ENCODE assay signal across 1 mouse cellular context in genomic region chr2:163586384-163587261, GRCm38 (mm10).
TF ChIP-seq lines count a peak whose summit lies in the region.

No protein-coding gene starts in this region.

TF ChIP-seq in CH12.LX, 34 proteins besides CTCF, POLR2A, EP300 and RAD21 (continued from another document):
- no peak for TF ChIP-seq ELF1 (IDR thresholded peaks at IDR 0.05; ENCODE audit: low read depth, low read length)
- peak; percentile 95 for TF ChIP-seq BHLHE40 (IDR thresholded peaks at IDR 0.05; ENCODE audit: low read depth, low read length)
- no peak for TF ChIP-seq SIN3A (IDR thresholded peaks at IDR 0.05; ENCODE audit: low read length)
- TF ChIP-seq UBTF (IDR thresholded peaks at IDR 0.05; ENCODE audit: low read depth, low read length): no peak
- TF ChIP-seq GABPA (IDR thresholded peaks at IDR 0.05; ENCODE audit: insufficient replicate concordance, low read depth, low read length): no peak
- TF ChIP-seq USF1 (IDR thresholded peaks at IDR 0.05; ENCODE audit: low read depth, low read length): no peak
- no peak for TF ChIP-seq ZKSCAN1 (IDR thresholded peaks at IDR 0.05; ENCODE audit: borderline replicate concordance, low read depth, low read length)
- TF ChIP-seq MAFK (IDR thresholded peaks at IDR 0.05; ENCODE audit: insufficient replicate concordance, low read length): no peak
- no peak for TF ChIP-seq ZC3H11A (IDR thresholded peaks at IDR 0.05; ENCODE audit: low read depth, low read length)
- TF ChIP-seq ZMIZ1 (IDR thresholded peaks at IDR 0.05; ENCODE audit: low read depth, low read length): no peak
- no peak for TF ChIP-seq MAZ (IDR thresholded peaks at IDR 0.05; ENCODE audit: low read depth, low read length)
- TF ChIP-seq IRF4 (IDR thresholded peaks at IDR 0.05; ENCODE audit: low read depth, low read length): no peak
